Mouse (Mus musculus): ENCODE results near the gene Ccdc96.

Gene Ccdc96

GRCm38 (mm10) chr5:36480398-36480797 lies 4.0 kb upstream of the Ccdc96 start:
- peaks cover 49% of the 10 kb centered on the region for H3K36me3 ChIP-seq (ENCODE audit: insufficient read depth, low read length)
- peaks cover 47% of the 10 kb centered on the region for H3K4me1 ChIP-seq (replicated peaks; ENCODE audit: low read depth, low read length)
- H3K9me3 ChIP-seq (ENCODE audit: low read length): no peaks in the 10 kb centered on the region
- H3K27me3 ChIP-seq (ENCODE audit: insufficient read depth, low read length): peaks cover 9% of the 10 kb centered on the region
- H3K4me3 ChIP-seq (replicated peaks; ENCODE audit: low read length): no peak overlapping the region
- TF ChIP-seq CTCF (conservative IDR thresholded peaks at IDR 0.05; ENCODE audit: low read length) (no peak), NANOG (IDR thresholded peaks at IDR 0.05; ENCODE audit: borderline replicate concordance, low read length) (no peak), POU5F1 (IDR thresholded peaks at IDR 0.05; ENCODE audit: borderline replicate concordance, low read length) (no peak)

DNA sequence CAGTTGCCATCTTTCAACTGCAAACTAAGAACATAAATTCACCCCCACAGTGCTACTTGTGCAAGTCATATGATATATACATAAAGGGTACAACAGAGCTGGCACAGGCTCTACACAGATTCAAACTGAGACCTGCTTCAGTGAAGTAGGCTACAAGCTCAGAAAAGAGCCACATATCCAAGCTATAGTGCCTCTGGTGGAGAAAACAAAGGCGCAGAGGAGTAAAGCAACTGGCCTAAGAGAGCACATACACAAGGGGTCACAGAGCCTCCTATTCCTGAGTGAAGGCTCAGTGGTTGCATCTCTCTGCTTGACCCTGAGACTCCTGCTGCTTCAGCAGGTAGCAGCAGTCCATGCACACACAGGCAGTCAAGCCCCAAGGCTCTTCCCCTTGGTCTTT lies 3.3 kb upstream of the Ccdc96 start:
- Histone ChIP-seq H3K4me1 (replicated peaks; ENCODE audit: low read depth, low read length) (peaks cover 53% of the 10 kb centered on the region), H3K27me3 (ENCODE audit: insufficient read depth, low read length) (peaks cover 16% of the 10 kb centered on the region), H3K36me3 (ENCODE audit: insufficient read depth, low read length) (peaks cover 42% of the 10 kb centered on the region), H3K4me3 (replicated peaks; ENCODE audit: low read length) (no peak overlapping the region), H3K9me3 (ENCODE audit: low read length) (no peaks in the 10 kb centered on the region)
- TF ChIP-seq CTCF (conservative IDR thresholded peaks at IDR 0.05; ENCODE audit: low read length): no peak

- Histone ChIP-seq H3K4me3 (replicated peaks; ENCODE audit: low read length) (peak overlapping the region; percentile 97), H3K27me3 (ENCODE audit: insufficient read depth, low read length) (peaks cover 27% of the 10 kb centered on the region), H3K36me3 (ENCODE audit: insufficient read depth, low read length) (peaks cover 19% of the 10 kb centered on the region), H3K9me3 (ENCODE audit: low read length) (no peaks in the 10 kb centered on the region), H3K4me1 (replicated peaks; ENCODE audit: low read depth, low read length) (peaks cover 45% of the 10 kb centered on the region)
- TF ChIP-seq NANOG (IDR thresholded peaks at IDR 0.05; ENCODE audit: borderline replicate concordance, low read length) (no peak), POU5F1 (IDR thresholded peaks at IDR 0.05; ENCODE audit: borderline replicate concordance, low read length) (no peak), CTCF (conservative IDR thresholded peaks at IDR 0.05; ENCODE audit: low read length) (no peak)
Measured at GRCm38 (mm10) chr5:36483203-36484101, 936 bp upstream of the Ccdc96 start.

DNA sequence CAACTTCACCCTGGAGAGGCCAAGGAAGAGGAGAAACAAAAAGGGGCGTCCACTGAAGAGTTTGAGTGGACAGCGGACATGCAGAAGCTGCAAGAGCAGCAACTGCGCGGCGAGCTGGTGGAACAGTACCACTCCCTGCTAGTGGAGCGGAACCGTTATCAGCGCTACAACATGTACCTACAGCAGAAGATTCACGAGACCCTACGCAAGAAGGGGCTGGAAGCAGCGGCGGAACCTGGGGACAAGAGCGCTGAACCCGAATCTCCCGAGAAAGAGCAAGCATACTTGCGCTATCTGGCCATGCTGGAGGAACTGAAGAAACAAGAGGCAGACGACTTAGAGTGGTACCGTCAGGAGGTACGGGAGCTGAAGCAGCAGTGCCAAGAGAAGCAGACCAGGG lies 918 bp downstream of the Ccdc96 start:
- peaks cover 36% of the 10 kb centered on the region for H3K4me1 ChIP-seq (replicated peaks; ENCODE audit: low read depth, low read length)
- peaks cover 15% of the 10 kb centered on the region for H3K36me3 ChIP-seq (ENCODE audit: insufficient read depth, low read length)
- peaks cover 27% of the 10 kb centered on the region for H3K27me3 ChIP-seq (ENCODE audit: insufficient read depth, low read length)
- peak overlapping the region; percentile 88 for H3K4me3 ChIP-seq (replicated peaks; ENCODE audit: low read length)
- no peak for TF ChIP-seq POU5F1 (IDR thresholded peaks at IDR 0.05; ENCODE audit: borderline replicate concordance, low read length)
- no peak for TF ChIP-seq NANOG (IDR thresholded peaks at IDR 0.05; ENCODE audit: borderline replicate concordance, low read length)
- no peaks in the 10 kb centered on the region for H3K9me3 ChIP-seq (ENCODE audit: low read length)

GRCm38 (mm10) chr5:36489225-36489624 lies 4.8 kb downstream of the Ccdc96 start:
- Histone ChIP-seq H3K36me3 (ENCODE audit: insufficient read depth, low read length) (peaks cover 36% of the 10 kb centered on the region), H3K4me1 (replicated peaks; ENCODE audit: low read depth, low read length) (peaks cover 22% of the 10 kb centered on the region), H3K9me3 (ENCODE audit: low read length) (no peaks in the 10 kb centered on the region), H3K27me3 (ENCODE audit: insufficient read depth, low read length) (peaks cover 27% of the 10 kb centered on the region), H3K4me3 (replicated peaks; ENCODE audit: low read length) (no peak overlapping the region)
- TF ChIP-seq POU5F1 (IDR thresholded peaks at IDR 0.05; ENCODE audit: borderline replicate concordance, low read length) (no peak), NANOG (IDR thresholded peaks at IDR 0.05; ENCODE audit: borderline replicate concordance, low read length) (no peak)

- no peak for TF ChIP-seq CTCF (conservative IDR thresholded peaks at IDR 0.05; ENCODE audit: low read length)
- TF ChIP-seq NANOG (IDR thresholded peaks at IDR 0.05; ENCODE audit: borderline replicate concordance, low read length): no peak
- TF ChIP-seq POU5F1 (IDR thresholded peaks at IDR 0.05; ENCODE audit: borderline replicate concordance, low read length): no peak
Measured at GRCm38 (mm10) chr5:36493919-36494318, 9.5 kb downstream of the Ccdc96 start.

DNA sequence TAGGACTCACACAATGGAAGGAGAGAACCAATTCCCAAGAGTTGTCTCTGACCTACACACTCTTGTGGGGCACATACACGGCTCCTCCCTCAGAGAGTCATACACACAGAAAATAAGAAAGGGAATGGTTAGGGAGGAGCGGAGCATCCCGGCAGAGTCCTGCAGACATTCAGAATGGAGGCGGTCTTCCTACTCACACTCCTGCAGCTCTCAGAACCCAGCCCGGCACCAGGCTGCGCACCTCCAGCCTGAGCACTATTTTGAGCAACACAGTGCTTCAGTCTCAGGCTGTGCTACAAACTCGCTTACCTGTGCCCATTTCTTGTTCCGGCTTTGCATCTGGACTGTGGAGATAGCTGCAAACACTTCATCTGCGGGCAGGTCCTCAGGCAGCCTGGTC lies 10.3 kb downstream of the Ccdc96 start:
- 0 out of 2 replicates have a peak, but pooled peaks cover 3% of the 10 kb centered on the region for H3K4me1 ChIP-seq (replicated peaks; ENCODE audit: low read depth, low read length)
- peaks cover 75% of the 10 kb centered on the region for H3K36me3 ChIP-seq (ENCODE audit: insufficient read depth, low read length)
- no peaks in the 10 kb centered on the region for H3K27me3 ChIP-seq (ENCODE audit: insufficient read depth, low read length)
- H3K9me3 ChIP-seq (ENCODE audit: low read length): no peaks in the 10 kb centered on the region
- H3K4me3 ChIP-seq (replicated peaks; ENCODE audit: low read length): no peak overlapping the region
- TF ChIP-seq NANOG (IDR thresholded peaks at IDR 0.05; ENCODE audit: borderline replicate concordance, low read length) (no peak), CTCF (conservative IDR thresholded peaks at IDR 0.05; ENCODE audit: low read length) (no peak), POU5F1 (IDR thresholded peaks at IDR 0.05; ENCODE audit: borderline replicate concordance, low read length) (no peak)

More at GRCm38 (mm10) chr5:36493919-36494318, 9.5 kb downstream of the Ccdc96 start:
- Histone ChIP-seq H3K27me3 (ENCODE audit: insufficient read depth, low read length) (no peaks in the 10 kb centered on the region), H3K36me3 (ENCODE audit: insufficient read depth, low read length) (peaks cover 70% of the 10 kb centered on the region), H3K9me3 (ENCODE audit: low read length) (no peaks in the 10 kb centered on the region), H3K4me3 (replicated peaks; ENCODE audit: low read length) (no peak overlapping the region), H3K4me1 (replicated peaks; ENCODE audit: low read depth, low read length) (0 out of 2 replicates have a peak, but pooled peaks cover 8% of the 10 kb centered on the region)

GRCm38 (mm10) chr5:36505235-36505634 lies 20.8 kb downstream of the Ccdc96 start:
- Histone ChIP-seq H3K27me3 (ENCODE audit: insufficient read depth, low read length) (no peaks in the 10 kb centered on the region), H3K4me3 (replicated peaks; ENCODE audit: low read length) (no peak overlapping the region), H3K4me1 (replicated peaks; ENCODE audit: low read depth, low read length) (peaks cover 11% of the 10 kb centered on the region), H3K36me3 (ENCODE audit: insufficient read depth, low read length) (peaks cover 99% of the 10 kb centered on the region), H3K9me3 (ENCODE audit: low read length) (no peaks in the 10 kb centered on the region)
- TF ChIP-seq CTCF (conservative IDR thresholded peaks at IDR 0.05; ENCODE audit: low read length) (no peak), POU5F1 (IDR thresholded peaks at IDR 0.05; ENCODE audit: borderline replicate concordance, low read length) (no peak), NANOG (IDR thresholded peaks at IDR 0.05; ENCODE audit: borderline replicate concordance, low read length) (no peak)

GRCm38 (mm10) chr5:36505643-36506042 lies 21.3 kb downstream of the Ccdc96 start:
- Histone ChIP-seq H3K36me3 (ENCODE audit: insufficient read depth, low read length) (peaks cover 99% of the 10 kb centered on the region), H3K9me3 (ENCODE audit: low read length) (no peaks in the 10 kb centered on the region), H3K4me3 (replicated peaks; ENCODE audit: low read length) (no peak overlapping the region), H3K27me3 (ENCODE audit: insufficient read depth, low read length) (no peaks in the 10 kb centered on the region), H3K4me1 (replicated peaks; ENCODE audit: low read depth, low read length) (peaks cover 11% of the 10 kb centered on the region)
- TF ChIP-seq NANOG (IDR thresholded peaks at IDR 0.05; ENCODE audit: borderline replicate concordance, low read length) (no peak), CTCF (conservative IDR thresholded peaks at IDR 0.05; ENCODE audit: low read length) (no peak), POU5F1 (IDR thresholded peaks at IDR 0.05; ENCODE audit: borderline replicate concordance, low read length) (no peak)

Measured in E14TG2a.4 (cell line).